Mouse (Mus musculus) frontal cortex, adult 2 months (tissue): Measurements from ENCODE around the gene Krtap6-5. TPM values are rescaled to one million over a fixed set of nuclear protein-coding genes. Genes with fewer than 3 reads are reported as not detected.
"Not testable (repeated sequence)": the region's sequence is repeated elsewhere in the genome, so short reads cannot be mapped to it uniquely, and the experiment has no call there.

Experiments
- DNase-seq, 2 experiments: peaks; one replicate each; pipeline ENCODE4 v3.0.0; 2022; ENCODE audit warnings: low spot score in 1 of 2; ENCODE audit errors: extremely low spot score in 1 of 2
- polyA plus RNA-seq: library from polyadenylated mRNA; depleted of rRNA; stranded (reverse); fragments of >200 nt; gene quantifications from 2 replicates; pipeline ENCODE4 v1.2.3, GENCODE M21; 2012; rRNA removed

The Krtap6-5 gene
- not detected in 2 replicates for polyA plus RNA-seq

GRCm38 (mm10) chr16:89047783-89048182 is at the start of gene Krtap6-5:
Gene Krtap6-5 (minus strand): TSS chr16:89047883.
- DNase-seq: no peak

- DNase-seq: not testable (repeated sequence)
These were observed 23.4 kb upstream of the Krtap6-5 start for GRCm38 (mm10) chr16:89071041-89071440.

DNA sequence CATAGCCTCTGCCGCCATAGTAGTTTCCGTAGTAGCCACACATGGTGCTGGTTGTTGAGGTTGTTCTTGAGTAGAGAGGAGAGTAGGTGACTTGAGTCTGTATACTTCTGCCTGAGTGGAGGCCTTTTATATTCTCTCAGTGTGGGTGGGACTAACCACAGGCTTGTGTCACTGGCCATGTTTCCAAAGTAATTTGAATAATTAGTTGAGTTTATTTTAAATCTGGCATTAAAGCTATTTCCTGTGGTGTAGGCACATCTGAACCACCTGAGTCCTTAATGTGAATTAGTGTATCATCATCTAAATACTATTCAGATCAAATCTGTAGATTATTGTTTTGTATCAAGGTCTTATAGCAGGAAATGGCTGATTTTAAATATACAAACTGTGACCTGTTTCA is 16.2 kb upstream of the Krtap6-5 start, which contains the start of gene 1110025L11Rik:
Gene 1110025L11Rik (minus strand): TSS at position 101 of the 400 bp plus-strand sequence.
- not testable (repeated sequence) for DNase-seq

DNA sequence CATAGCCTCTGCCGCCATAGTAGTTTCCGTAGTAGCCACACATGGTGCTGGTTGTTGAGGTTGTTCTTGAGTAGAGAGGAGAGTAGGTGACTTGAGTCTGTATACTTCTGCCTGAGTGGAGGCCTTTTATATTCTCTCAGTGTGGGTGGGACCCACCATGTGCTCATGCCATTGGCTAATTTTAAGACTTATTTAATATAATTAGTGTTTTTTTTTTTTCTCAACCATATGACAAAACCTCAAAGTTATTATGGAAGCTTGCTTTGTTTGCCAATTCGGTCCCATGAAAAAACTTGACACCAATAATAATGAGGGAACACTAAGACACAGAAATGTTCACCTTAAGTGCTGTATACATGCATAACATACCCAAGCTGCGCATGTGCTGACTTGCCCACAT is 6.3 kb downstream of the Krtap6-5 start, which contains the start of gene Gm10228:
Gene Gm10228 (minus strand): TSS at position 101 of the 400 bp plus-strand sequence.
- DNase-seq: not testable (repeated sequence)

DNA sequence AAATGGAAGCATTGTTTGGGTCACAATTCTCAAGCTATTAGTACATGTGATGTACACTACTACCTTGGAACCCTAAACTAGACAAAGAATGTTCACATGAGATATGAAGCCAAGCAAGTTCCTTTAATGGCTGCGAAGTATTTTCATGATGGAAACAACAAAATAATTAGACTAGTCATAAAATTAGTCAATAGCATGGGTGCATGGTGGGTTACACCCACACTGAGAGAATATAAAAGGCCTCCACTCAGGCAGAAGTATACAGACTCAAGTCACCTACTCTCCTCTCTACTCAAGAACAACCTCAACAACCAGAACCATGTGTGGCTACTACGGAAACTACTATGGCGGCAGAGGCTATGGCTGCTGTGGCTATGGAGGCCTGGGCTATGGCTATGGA is 16.3 kb downstream of the Krtap6-5 start, which contains the start of gene Krtap6-1:
Gene Krtap6-1 (plus strand): TSS at position 301 of the 400 bp plus-strand sequence.
- DNase-seq: not testable (repeated sequence)

DNA sequence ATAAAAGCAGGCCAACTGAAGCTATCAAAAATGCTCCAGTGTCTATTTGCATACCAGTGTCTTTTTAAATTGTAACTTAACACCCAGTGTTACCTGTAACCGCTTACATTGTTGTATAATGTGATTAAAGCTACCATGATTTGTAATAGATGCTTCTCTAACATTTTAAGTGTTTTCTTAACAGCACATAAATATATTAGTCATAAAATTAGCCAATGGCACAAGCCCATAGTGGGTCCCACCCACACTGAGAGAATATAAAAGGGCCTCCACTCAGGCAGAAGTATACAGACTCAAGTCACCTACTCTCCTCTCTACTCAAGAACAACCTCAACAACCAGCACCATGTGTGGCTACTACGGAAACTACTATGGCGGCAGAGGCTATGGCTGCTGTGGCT is 32.7 kb downstream of the Krtap6-5 start, which contains the start of gene Gm10229:
Gene Gm10229 (plus strand): TSS at position 301 of the 400 bp plus-strand sequence.
- not testable (repeated sequence) for DNase-seq

DNA sequence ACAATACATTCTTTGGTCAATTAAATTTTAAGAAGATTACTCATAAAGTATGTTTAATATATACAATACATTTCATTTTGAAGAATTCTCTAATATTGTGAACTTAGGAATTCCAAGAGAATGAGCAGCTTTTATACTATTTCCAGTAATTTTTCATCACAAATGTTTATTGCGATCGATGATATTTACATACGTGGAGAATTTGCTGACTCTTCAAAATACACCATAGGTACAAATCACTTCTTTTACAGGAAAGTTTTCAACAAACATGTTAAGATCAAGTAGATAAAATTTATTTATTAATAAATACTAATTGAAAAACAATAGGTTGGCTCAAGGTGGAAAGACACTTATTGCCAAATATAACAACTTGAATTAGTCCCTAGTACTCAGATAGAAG is 33.7 kb downstream of the Krtap6-5 start:
- no peak for DNase-seq

GRCm38 (mm10) chr16:89010659-89011058 is 37.0 kb downstream of the Krtap6-5 start, which contains the start of gene Krtap22-2:
Gene Krtap22-2 (minus strand): TSS chr16:89010759.
- no peak for DNase-seq

Other genes starting within 250 kb of the Krtap6-5 start
- not detected in 2 replicates for gene Gm20741, start 235.7 kb downstream of the Krtap6-5 start, polyA plus RNA-seq
- not detected in 2 replicates for gene Krtap15, start 227.7 kb downstream of the Krtap6-5 start, polyA plus RNA-seq
- gene Krtap14, start 221.7 kb downstream of the Krtap6-5 start, polyA plus RNA-seq: not detected in 2 replicates
- not detected in 2 replicates for gene Krtap19-1, start 178.5 kb downstream of the Krtap6-5 start, polyA plus RNA-seq
- gene Krtap19-2, start 173.6 kb downstream of the Krtap6-5 start, polyA plus RNA-seq: not detected in 2 replicates
- not detected in 2 replicates for gene Krtap19-3, start 169.8 kb downstream of the Krtap6-5 start, polyA plus RNA-seq
- not detected in 2 replicates for gene Krtap19-4, start 162.8 kb downstream of the Krtap6-5 start, polyA plus RNA-seq
- not detected in 2 replicates for gene Krtap19-5, start 151.4 kb downstream of the Krtap6-5 start, polyA plus RNA-seq
- gene Krtap19-9b, start 115.6 kb downstream of the Krtap6-5 start, polyA plus RNA-seq: not detected in 2 replicates
- not detected in 2 replicates for gene Krtap16-3, start 85.0 kb downstream of the Krtap6-5 start, polyA plus RNA-seq
- not detected in 2 replicates for gene Krtap22-2, start 37.1 kb downstream of the Krtap6-5 start, polyA plus RNA-seq
- not detected in 2 replicates for gene Gm10229, start 32.6 kb downstream of the Krtap6-5 start, polyA plus RNA-seq
- not detected in 2 replicates for gene Krtap6-1, start 16.2 kb downstream of the Krtap6-5 start, polyA plus RNA-seq
- gene Gm10228, start 6.4 kb downstream of the Krtap6-5 start, polyA plus RNA-seq: not detected in 2 replicates
- not detected in 2 replicates for gene 1110025L11Rik, start 16.1 kb upstream of the Krtap6-5 start, polyA plus RNA-seq
- not detected in 2 replicates for gene Krtap6-3, start 36.1 kb upstream of the Krtap6-5 start, polyA plus RNA-seq
- not detected in 2 replicates for gene Gm6358, start 93.0 kb upstream of the Krtap6-5 start, polyA plus RNA-seq
- gene Gm10061, start 103.2 kb upstream of the Krtap6-5 start, polyA plus RNA-seq: not detected in 2 replicates
- not detected in 2 replicates for gene Gm9789, start 110.1 kb upstream of the Krtap6-5 start, polyA plus RNA-seq
- not detected in 2 replicates for gene Gm7735, start 121.6 kb upstream of the Krtap6-5 start, polyA plus RNA-seq
- not detected in 2 replicates for gene 1110057P08Rik, start 126.9 kb upstream of the Krtap6-5 start, polyA plus RNA-seq
- gene Krtap20-2, start 158.0 kb upstream of the Krtap6-5 start, polyA plus RNA-seq: not detected in 2 replicates